Mouse (Mus musculus) lung, postnatal 0 days (tissue): ENCODE measurements around the gene Gfpt2.
A peak's percentile ranks its signal among the peaks of the same experiment; 100 is the strongest.

ENCODE experiments used
- CTCF ChIP-seq: IDR thresholded peaks from 2 replicates; pipeline ENCODE4 v1.5.1; 2016; ENCODE audit warnings: antibody characterized with exemption, mild to moderate bottlenecking
- EP300 ChIP-seq: IDR thresholded peaks from 2 replicates; pipeline ENCODE4 v1.6.1; 2016; ENCODE audit warnings: antibody characterized with exemption, mild to moderate bottlenecking, control low read depth

DNA sequence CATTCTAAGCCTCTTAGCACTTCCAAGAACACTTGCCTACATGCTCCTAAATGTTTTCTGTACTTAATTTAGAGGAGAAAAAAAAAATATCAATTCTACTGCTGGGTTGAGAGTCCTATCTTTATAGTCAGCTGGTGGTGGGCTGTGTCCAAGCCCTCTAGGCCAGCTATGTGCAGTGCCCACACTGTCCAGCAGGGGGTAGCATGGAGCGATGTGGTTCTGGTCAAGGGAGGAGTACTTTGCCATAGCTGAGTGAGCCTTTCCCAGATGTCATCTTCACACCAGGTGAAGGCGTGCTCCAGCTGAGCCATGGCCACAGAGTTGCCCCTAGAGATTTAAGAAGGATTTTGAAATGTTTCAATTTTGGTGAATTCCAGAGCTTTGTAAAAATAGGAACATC, 30.9 kb downstream of the Gfpt2 start:
- TF ChIP-seq CTCF: peak; percentile 96
- no peak for TF ChIP-seq EP300
